Mouse (Mus musculus): ENCODE data around the gene Ints6. TPM values are rescaled to one million over a fixed set of nuclear protein-coding genes. Genes with fewer than 3 reads are reported as not detected.

Gene Ints6
- total and polyA plus RNA-seq, 2 experiments from 2014 or later: 9.1 to 20.3 TPM

DNA sequence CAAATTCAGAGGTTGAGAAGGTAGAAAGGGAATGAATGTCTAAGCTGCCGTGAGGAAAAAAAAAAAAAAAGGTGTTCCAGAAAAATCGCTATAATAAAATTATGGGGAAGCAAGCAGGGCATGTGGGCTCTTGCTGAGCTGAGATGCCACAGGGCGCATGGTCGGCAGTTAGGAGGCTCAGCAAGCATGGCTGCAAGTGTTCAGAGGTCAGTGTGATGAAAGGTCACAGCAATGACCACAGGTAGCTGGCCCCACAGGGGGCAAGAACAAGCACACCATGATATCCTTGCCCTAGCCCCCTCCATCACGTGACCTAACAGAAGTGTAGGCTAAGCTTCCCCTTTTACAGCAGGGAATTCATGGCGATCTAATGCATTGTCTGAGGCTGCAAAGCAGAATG, 12.8 kb upstream of the Ints6 start:
- no peaks in the 10 kb centered on the region for H3K9me3 ChIP-seq (ENCODE audit: low read length)
- WGBS: 88% methylated on average over 6 of the region's 6 CpGs
- no peak for TF ChIP-seq CTCF (IDR thresholded peaks at IDR 0.05; ENCODE audit: low read depth)
- H3K27me3 ChIP-seq (ENCODE audit: insufficient read depth, low read length): no peaks in the 10 kb centered on the region
- H3K27ac ChIP-seq (ENCODE audit: low read depth, low read length): no peak overlapping the region
- H3K9ac ChIP-seq: no peak overlapping the region
- DNase-seq (no peak), ATAC-seq (no peak)
- H3K4me1 ChIP-seq (ENCODE audit: insufficient read depth): no peaks in the 10 kb centered on the region
- no peak overlapping the region for H3K4me3 ChIP-seq (ENCODE audit: low read depth, low read length)
- H3K4me2 ChIP-seq (ENCODE audit: low read depth): no peak overlapping the region
- H3K36me3 ChIP-seq (ENCODE audit: insufficient read depth): no peaks in the 10 kb centered on the region

DNA sequence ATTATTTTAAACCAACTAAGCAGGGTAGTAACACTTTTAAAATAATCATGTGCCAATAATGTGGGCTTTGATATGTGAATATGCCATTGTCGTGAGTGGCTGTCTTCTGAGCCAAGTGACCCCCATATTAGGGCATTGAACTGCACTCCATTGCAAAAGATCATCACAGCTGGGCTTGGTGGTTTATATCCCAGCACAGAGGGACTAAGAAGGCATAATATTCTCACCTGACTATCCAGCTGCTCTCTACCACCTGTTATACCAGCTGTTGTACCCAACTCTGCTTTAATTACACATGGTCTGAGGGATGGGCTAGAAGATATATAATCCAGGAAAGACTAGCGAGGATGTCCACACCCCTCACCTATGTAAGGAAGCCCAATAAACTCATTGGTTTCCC, 4.4 kb upstream of the Ints6 start:
- H3K27me3 ChIP-seq (ENCODE audit: insufficient read depth, low read length): no peaks in the 10 kb centered on the region
- DNase-seq: no peak
- no peak for TF ChIP-seq CTCF (IDR thresholded peaks at IDR 0.05; ENCODE audit: low read depth)
- H3K4me3 ChIP-seq (ENCODE audit: low read depth, low read length): no peak overlapping the region
- no peaks in the 10 kb centered on the region for H3K4me1 ChIP-seq (ENCODE audit: insufficient read depth)
- H3K36me3 ChIP-seq (ENCODE audit: insufficient read depth): no peaks in the 10 kb centered on the region
- H3K27ac ChIP-seq (ENCODE audit: low read depth, low read length): no peak overlapping the region
- WGBS: 87% methylated on average over 2 of the region's 2 CpGs
- H3K9me3 ChIP-seq (ENCODE audit: low read length): no peaks in the 10 kb centered on the region
- ATAC-seq: no peak
- H3K4me2 ChIP-seq (ENCODE audit: low read depth): no peak overlapping the region
- H3K9ac ChIP-seq: no peak overlapping the region

DNA sequence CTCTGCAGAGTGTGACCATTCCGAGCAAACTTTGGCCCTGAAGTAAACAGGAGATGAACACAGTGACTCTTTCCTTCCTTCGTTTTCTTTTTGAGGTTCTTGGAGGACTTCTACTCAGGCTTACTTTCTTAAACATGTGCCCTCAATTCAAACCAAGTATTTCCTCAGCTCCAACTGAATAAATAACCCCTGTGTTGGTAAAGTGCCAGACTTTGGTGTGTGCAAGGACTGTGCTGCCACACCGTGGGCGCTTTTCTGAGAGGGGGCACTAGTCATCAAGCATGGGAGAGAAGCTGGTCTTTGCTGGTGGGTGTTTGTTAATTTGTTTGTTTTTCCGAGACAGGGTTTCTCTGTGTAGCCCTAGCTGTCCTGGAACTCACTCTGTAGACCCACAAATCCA, 3.4 kb upstream of the Ints6 start:
- ATAC-seq (no peak), DNase-seq (peak; percentile 21)
- Histone ChIP-seq H3K9ac (no peak overlapping the region), H3K4me3 (ENCODE audit: low read depth, low read length) (no peak overlapping the region), H3K27me3 (ENCODE audit: insufficient read depth, low read length) (no peaks in the 10 kb centered on the region), H3K36me3 (ENCODE audit: insufficient read depth) (no peaks in the 10 kb centered on the region), H3K4me1 (ENCODE audit: insufficient read depth) (no peaks in the 10 kb centered on the region), H3K9me3 (ENCODE audit: low read length) (no peaks in the 10 kb centered on the region), H3K4me2 (ENCODE audit: low read depth) (no peak overlapping the region), H3K27ac (ENCODE audit: low read depth, low read length) (no peak overlapping the region)
- WGBS: 72% methylated on average over 5 of the region's 5 CpGs
- TF ChIP-seq CTCF (IDR thresholded peaks at IDR 0.05; ENCODE audit: low read depth): 0 out of 2 replicates have a peak, but pooled peaks have one; percentile 7

DNA sequence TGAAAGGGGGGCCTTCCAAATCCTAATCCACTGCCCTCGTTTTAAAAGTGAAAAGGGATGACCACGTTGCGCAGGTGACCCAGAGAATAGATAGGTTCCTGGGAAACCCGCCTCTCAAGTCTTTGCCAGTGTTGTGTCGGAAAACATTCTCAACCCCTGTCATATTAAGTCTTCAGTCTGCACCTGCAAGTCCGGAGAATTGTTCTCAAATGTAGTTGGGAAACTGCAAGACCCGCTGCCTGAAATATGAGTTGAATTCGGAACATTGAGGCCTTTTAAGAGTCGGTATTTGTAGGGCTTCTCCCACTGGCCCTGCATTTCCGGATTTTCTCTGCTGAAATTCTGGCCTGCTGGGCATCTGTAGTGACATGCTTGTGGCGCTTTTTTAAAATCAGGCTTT, 974 bp upstream of the Ints6 start:
- ATAC-seq (no peak), DNase-seq (no peak)
- Histone ChIP-seq H3K27me3 (ENCODE audit: insufficient read depth, low read length) (no peaks in the 10 kb centered on the region), H3K9me3 (ENCODE audit: low read length) (no peaks in the 10 kb centered on the region), H3K9ac (peak overlapping the region; percentile 81), H3K27ac (ENCODE audit: low read depth, low read length) (peak overlapping the region; percentile 97), H3K4me1 (ENCODE audit: insufficient read depth) (no peaks in the 10 kb centered on the region), H3K4me3 (ENCODE audit: low read depth, low read length) (peak overlapping the region; percentile 79), H3K4me2 (ENCODE audit: low read depth) (peak overlapping the region; percentile 87), H3K36me3 (ENCODE audit: insufficient read depth) (no peaks in the 10 kb centered on the region; the same call in 1 of the 2 replicates)
- no peak for TF ChIP-seq CTCF (IDR thresholded peaks at IDR 0.05; ENCODE audit: low read depth)
- 2% methylated on average over 11 of the region's 11 CpGs for WGBS

DNA sequence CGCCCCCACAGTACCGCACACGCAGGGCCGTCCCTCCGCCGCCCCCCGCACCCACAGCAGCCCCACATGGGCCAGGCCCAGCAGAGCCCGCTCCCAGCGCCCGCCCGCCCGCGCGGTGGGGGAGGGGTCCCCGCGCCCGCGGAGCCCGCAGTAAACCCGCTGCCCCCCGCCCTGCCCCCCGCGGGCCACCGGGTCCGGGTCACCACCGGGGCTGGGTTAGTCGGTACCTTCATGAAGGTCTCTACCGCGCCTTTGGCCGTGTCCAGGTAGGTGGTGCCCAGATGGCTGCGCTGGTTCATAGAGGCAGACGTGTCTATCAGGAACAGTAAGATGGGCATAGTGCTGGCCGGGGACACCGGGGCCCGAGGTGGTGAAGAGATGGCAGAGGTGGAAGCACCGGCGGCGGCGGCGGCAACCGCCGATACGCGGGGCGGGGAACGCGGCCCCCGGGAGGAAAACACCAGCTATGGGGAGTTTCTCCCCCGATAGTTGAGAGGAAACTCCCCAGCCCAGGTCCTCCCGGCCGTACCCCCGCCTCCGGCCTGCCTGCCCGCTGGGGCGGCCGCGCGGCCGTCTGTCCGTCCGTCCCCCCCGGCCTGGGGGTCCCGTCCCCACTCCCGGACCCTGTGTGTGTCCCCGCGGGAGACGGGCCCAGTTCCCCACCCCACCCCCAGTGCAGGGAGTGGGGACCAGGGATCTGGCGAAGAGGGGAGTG, 491 bp downstream of the Ints6 start:
- ATAC-seq (peak; percentile 30), DNase-seq (peak; percentile 56)
- Histone ChIP-seq H3K4me2 (ENCODE audit: low read depth) (peak overlapping the region; percentile 87), H3K9me3 (ENCODE audit: low read length) (no peaks in the 10 kb centered on the region), H3K9ac (peak overlapping the region; percentile 89), H3K27ac (ENCODE audit: low read depth, low read length) (peak overlapping the region; percentile 98), H3K4me3 (ENCODE audit: low read depth, low read length) (peak overlapping the region; percentile 79), H3K36me3 (ENCODE audit: insufficient read depth) (no peaks in the 10 kb centered on the region; the same call in 1 of the 2 replicates), H3K4me1 (ENCODE audit: insufficient read depth) (no peaks in the 10 kb centered on the region), H3K27me3 (ENCODE audit: insufficient read depth, low read length) (no peaks in the 10 kb centered on the region)
- TF ChIP-seq CTCF (IDR thresholded peaks at IDR 0.05; ENCODE audit: low read depth): no peak
- under 1% methylated on average over 60 of the region's 68 CpGs for WGBS

DNA sequence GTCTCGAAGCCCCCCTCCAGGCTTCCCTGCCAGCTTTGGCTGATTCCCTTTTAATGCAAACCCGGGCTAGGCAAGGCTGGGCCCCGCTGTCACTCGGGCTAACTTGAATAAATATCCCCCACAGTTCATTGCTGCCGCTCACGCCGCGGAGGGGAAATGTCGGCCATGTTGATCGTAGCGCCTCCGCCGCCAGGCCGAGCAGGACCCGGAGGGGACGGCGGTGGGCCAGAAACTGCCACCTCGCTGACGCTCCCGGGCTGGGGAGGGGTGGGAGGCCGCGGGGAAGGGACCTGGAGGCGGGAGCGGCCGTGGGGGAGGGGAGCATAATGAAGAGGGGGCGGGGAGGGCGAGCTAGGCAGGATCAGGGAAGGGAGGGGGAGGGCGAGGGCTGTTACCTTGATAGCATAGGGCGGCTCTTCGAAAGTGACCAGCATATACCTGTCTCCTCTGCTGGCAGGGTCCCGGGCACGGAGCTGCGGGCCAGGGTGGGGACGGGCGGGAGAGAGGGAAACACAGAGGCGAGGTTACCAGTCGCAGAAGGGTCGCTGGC, 1.1 kb downstream of the Ints6 start:
- Histone ChIP-seq H3K27me3 (ENCODE audit: insufficient read depth, low read length) (no peaks in the 10 kb centered on the region), H3K27ac (ENCODE audit: low read depth, low read length) (peak overlapping the region; percentile 98), H3K9me3 (ENCODE audit: low read length) (no peaks in the 10 kb centered on the region), H3K4me2 (ENCODE audit: low read depth) (peak overlapping the region; percentile 87), H3K4me3 (ENCODE audit: low read depth, low read length) (peak overlapping the region; percentile 79), H3K36me3 (ENCODE audit: insufficient read depth) (no peaks in the 10 kb centered on the region; the same call in 1 of the 2 replicates), H3K4me1 (ENCODE audit: insufficient read depth) (no peaks in the 10 kb centered on the region), H3K9ac (peak overlapping the region; percentile 89)
- ATAC-seq (peak; percentile 35), DNase-seq (peak; percentile 79)
- 0% methylated on average over 35 of the region's 38 CpGs for WGBS
- TF ChIP-seq CTCF (IDR thresholded peaks at IDR 0.05; ENCODE audit: low read depth): 0 out of 2 replicates have a peak, but pooled peaks have one; percentile 3

DNA sequence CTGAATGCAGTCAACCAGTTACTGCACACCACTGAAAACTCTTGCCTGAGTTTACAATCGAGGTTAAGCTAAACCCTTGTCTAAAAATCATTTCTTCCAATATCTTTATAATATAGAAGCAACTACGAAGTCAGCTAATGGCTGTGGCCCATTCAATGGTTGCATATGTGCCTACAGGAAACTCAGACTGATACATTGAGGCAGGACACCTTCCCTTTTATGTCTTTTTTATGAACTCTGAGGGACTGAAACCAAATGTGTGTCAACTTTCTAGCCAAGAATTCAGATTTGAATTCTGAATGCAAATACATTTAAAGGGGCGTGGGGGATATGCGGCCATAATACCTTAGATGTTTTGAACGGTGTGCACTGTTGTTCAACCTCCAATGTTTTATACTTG, 2.3 kb downstream of the Ints6 start:
- ATAC-seq (no peak), DNase-seq (no peak)
- 94% methylated on average over 5 of the region's 5 CpGs for WGBS
- no peak for TF ChIP-seq CTCF (IDR thresholded peaks at IDR 0.05; ENCODE audit: low read depth)
- Histone ChIP-seq H3K4me3 (ENCODE audit: low read depth, low read length) (no peak overlapping the region), H3K4me2 (ENCODE audit: low read depth) (no peak overlapping the region), H3K27ac (ENCODE audit: low read depth, low read length) (no peak overlapping the region), H3K4me1 (ENCODE audit: insufficient read depth) (no peaks in the 10 kb centered on the region), H3K36me3 (ENCODE audit: insufficient read depth) (no peaks in the 10 kb centered on the region; the same call in 1 of the 2 replicates), H3K9ac (no peak overlapping the region), H3K27me3 (ENCODE audit: insufficient read depth, low read length) (no peaks in the 10 kb centered on the region), H3K9me3 (ENCODE audit: low read length) (no peaks in the 10 kb centered on the region)
